In the genomic region with DNA sequence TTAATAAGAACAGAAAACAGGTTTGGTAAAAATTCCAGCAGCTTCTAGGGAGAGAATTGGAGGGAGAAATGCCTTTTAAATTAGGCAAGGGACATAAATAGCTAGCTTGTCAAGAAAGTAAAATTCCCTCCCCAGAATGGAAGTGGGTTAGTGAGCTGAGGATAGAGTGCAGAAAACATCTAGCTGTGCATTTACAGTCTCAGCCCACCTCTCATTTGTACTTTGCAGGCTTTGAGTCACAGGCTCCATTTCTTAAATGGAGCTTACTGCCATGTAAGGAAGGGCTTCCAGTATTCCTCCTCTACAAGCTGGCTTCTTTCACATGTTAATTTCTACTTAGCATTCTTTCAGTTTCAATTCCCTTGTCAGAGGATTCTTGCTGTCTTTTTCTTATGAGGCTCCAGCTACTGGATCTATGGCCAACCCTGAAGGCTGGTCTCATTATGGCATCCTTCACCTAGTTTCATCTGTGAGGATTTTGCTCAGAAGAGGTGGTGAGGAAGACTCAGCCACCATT, we compare ENCODE assay signal across 16 mouse cellular contexts.
"Had no signal": no experiment of that assay in that cellular context is flagged by ENCODE, and none has a peak within 500 bp of the region (broad histone marks: within the 10 kb centered on the region; RNA-seq: fewer than 3 reads in every experiment).

No protein-coding gene starts in this region.

- H3K4me1 ChIP-seq: liver, embryonic 13.5 days; lung, embryonic 15.5 days; megakaryocyte, embryonic 14.5 days; neural tube, embryonic 12.5 days had no signal

- H3K27ac ChIP-seq: layer of hippocampus, adult 2 months; limb, embryonic 12.5 days; liver, embryonic 13.5 days; lung, embryonic 15.5 days; macrophage; midbrain, embryonic 15.5 days; neural tube, embryonic 12.5 days; stomach, postnatal 0 days had no signal

- DNase-seq: kidney, postnatal 10 days; kidney, postnatal 4 days; liver; liver, embryonic 13.5 days; liver, postnatal 0 days; lung, postnatal 14 days; thymus, adult 2 months; thymus, postnatal 36 days had no signal

- H3K4me3 ChIP-seq: layer of hippocampus, adult 2 months; limb, embryonic 12.5 days; liver, embryonic 13.5 days; lung, embryonic 15.5 days; megakaryocyte, embryonic 14.5 days; midbrain, embryonic 15.5 days; neural tube, embryonic 12.5 days had no signal
